Mouse (Mus musculus) 416B (cell line): ENCODE measurements around the gene Cdh18.
"Not testable (repeated sequence)": the region's sequence is repeated elsewhere in the genome, so short reads cannot be mapped to it uniquely, and the experiment has no call there.

Source experiments
- DNase-seq: peaks from one replicate; pipeline ENCODE4 v3.0.0; 2011; ENCODE audit warnings: low read depth

The Cdh18 gene

DNA sequence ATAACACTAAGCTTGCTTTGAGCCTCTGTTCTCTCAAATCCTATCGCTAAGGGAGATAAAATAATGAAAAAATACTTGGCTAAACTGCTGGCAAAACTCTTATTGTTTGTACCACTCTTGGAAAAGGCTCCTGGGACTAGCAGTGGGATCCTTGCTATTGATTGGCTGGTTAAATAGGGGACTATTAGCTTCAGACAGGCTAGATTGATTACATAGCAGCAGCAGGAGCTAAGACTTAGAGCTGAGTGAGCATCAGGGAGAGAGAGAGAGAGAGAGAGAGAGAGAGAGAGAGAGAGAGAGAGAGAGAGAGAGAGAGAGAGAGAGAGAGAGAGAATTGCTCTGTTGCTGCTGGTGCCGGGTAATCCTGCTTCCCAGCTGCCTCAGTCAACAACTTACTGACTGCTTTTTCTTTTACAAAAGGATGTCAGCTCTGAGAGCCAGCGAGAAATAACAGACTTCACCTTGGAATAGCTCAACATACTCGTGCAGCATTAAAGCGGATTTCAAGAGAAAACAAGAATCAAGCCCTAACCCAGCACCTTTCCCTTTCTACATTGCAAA is at the start of gene Cdh18:
Gene Cdh18 (plus strand): TSS at position 312 of the 561 bp plus-strand sequence.
- no peak for DNase-seq

DNA sequence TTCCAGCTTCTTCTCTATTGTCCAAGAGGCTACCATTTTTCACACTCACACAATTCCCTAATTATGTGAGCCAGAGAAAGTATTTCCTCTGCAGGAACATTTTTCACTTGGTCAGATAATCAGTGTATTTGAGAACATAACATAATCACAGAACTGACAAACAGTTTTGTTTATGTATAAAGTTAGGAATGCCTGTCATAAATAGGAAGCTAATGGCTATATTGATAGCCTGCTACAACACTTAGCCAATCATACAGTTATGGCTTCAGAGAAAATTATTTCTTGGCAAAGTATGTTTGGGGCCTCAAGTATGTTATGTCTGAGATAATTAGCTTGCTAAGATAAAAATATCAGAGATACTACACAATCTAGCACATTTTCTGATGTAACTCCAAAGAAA is 37.6 kb upstream of the Cdh18 start:
- no peak for DNase-seq

DNA sequence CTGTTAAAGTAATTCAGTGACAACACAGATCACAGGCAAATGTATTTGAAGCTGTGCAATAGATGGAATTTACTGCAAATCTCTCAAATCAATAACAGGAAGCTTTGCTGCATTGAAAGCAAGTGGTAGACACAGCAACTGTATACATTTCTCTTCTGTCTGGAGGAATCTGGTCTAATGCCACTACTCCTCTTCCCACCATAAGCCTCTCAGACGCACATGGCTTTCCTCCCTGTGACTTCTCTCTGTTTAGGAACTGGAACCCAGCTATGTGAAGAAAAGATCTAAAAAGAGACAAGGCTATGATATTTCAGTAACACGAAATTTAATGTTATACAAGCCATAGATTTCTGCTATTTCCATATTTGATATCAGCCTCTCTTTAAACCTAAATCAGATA is 13.0 kb upstream of the Cdh18 start:
- DNase-seq = no peak

DNA sequence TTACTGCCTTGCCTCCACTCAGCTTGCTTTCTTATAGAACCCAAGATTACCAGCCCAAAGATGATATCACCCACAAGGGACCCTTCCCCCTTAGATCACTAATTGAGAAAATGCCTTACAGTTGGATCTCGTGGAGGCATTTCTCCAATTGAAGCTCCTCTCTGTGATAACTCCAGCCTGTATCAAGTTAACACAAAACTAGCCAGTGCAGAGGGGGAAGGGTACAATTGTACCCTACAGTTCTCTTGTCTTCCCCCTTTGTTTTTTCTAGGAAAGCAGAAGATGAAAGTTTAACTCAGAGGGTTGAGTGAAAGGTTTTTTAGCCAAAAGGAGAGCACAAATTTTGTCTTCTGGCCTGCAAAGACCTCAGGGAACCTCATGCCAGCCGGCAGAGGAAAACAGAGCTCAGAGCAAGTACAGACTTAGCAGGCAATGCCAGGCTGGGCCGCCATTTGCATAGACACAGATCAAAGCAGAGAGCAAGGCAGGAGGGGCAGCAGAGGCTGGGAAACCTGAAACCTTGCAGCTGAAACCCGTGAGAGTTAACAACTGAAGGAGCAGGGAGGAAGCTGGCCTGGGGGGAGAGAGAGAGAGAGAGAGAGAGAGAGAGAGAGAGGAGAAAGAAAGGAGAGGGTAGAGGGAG is 29.3 kb downstream of the Cdh18 start:
- DNase-seq = no peak

DNA sequence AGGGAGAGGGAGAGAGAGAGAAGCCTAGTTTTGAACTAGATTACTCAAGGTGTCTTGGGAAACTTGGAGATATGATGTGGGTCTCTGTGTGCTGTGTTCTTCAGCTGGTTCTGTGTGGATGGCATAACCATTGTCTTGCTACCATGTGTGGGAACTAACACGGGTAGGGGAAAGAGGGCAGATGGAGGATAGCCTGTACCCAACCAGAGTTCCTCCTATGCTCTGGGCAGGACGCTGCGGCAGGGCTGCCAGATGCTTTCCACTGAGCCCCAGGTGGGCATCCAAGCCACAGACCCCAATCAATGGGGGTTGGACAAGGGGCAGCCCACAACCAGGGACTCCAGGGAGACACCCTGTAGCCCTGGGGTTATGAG is 29.8 kb downstream of the Cdh18 start:
- DNase-seq = no peak

DNA sequence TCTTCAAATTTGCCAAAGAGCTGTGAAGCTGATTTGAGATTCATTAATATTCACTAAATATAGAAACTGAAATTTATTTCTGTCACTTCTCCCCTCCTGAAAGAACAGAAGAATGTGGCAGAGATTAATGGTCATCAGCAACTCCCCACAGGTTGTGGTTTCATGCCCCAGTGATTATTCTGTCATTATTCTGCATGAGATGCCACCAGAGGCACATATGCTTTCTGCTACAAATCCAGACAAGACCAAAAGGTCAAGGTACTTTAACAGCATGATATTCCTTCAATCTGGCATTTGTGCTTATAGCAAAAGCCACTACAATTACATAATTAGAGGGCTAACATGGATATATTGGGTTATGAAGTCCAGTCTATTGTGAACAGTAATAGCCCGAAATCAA is 35.8 kb downstream of the Cdh18 start:
- no peak for DNase-seq

DNA sequence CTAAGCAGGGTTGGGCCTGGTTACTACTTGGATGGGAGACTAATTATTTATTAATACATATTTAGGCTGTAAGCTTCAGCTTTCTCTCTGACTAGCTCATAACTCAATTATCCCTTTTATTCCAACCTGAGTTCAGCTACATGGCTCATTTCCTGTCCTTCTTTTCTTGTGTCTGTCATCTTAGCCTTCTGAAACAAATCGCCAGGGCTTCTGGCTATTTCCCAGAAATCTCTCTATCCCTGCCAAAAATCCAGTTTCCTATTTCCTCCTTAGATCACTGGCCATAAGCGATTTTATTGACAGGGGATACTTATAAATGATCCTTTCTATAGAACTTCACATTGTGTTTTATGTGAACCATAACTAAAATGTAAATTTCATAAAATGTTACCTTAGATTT is 167.6 kb downstream of the Cdh18 start:
- DNase-seq = no peak

DNA sequence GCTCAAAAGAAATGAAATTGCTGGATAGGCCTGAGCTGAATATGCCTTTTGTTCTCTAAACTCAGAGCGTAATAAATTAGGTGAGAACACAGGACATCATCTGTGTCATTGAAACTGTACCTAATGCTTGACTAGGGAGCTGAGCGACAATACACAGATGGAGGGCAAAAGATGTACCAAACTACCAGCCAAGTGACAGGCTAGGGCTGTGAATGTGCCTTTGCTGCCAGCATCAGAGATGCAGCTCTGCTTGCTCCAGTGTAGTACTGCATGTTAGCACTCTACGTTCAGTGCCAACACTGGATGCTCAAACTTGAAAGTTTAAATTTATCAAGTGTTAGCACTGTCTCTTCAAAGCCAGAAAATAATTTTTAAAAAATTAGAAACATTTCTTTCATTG is 168.9 kb downstream of the Cdh18 start:
- DNase-seq = no peak

DNA sequence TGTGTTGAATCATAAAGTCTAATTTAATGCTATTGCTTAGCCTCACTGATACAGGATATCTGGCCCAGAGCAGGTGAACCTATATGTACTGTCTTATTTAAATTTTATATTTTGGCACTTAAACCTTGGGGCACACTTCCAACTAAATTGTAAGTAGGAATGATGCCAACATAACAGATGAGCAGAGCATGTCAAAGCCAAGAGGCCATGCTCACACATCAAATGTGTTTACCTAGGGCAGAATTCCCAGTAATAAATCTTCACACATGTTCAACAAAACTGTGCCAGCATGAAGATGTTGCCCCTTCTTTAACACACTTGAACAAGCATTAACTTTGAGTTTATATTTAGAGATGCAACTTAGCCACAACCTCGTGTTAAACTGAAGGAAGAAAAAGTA is 177.8 kb downstream of the Cdh18 start:
- DNase-seq = no peak

DNA sequence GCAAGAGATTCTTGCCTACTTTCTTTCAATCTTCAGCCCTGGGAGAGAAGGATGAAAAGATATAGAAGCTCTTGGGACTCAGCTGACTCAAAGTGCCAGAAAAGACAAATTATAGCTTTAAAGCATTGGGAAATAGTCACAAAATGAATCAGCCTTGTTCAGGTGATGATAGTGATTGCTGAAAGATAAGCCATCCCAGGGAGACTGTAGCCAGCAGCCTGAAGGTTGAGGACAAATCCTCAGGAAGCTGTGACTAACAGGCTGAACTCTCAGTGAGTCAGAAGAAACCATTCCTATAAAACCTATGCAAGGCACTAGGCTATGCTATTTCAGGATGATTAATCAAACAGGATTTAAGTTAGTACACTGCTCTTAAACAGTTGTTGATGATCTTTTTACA is 184.2 kb downstream of the Cdh18 start:
- DNase-seq = no peak

DNA sequence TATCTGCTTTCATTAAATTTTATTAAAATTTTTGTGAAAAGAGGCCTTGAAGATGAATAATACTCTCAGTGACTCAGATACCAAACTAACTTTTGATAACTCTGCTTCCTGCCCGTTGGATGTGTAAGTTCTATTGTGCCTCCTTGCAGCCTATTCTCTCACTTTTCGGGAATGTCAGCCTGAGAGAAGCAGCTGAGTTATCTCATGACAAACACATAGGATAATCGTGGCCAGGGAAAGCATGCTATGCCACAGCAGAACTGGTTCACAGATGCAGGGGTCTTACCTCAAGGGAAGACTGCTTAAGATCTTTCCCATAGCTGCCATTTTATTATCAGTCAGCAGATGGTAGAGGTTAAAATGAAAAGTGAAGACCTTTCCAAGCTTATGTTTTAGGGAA is 187.3 kb downstream of the Cdh18 start:
- no peak for DNase-seq

DNA sequence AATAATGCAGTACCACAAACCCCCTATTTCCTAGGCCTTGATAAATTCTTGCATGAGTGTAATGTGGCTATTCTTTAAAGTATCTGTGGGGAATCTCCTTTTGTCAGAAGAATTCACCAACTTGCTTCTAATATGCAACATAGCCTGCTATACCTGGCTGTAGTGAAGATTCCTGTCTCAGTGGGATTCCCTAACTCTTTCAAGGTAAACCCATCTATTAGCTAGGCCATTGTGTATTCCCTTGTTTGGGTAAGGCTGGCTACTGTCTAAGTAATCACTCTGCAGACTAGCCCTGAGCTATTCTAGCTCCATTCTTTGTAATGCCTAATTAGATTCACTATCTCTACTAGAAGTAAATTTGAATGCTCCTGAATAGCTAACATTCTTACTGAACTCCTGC is 212.4 kb downstream of the Cdh18 start:
- DNase-seq = not testable (repeated sequence)

DNA sequence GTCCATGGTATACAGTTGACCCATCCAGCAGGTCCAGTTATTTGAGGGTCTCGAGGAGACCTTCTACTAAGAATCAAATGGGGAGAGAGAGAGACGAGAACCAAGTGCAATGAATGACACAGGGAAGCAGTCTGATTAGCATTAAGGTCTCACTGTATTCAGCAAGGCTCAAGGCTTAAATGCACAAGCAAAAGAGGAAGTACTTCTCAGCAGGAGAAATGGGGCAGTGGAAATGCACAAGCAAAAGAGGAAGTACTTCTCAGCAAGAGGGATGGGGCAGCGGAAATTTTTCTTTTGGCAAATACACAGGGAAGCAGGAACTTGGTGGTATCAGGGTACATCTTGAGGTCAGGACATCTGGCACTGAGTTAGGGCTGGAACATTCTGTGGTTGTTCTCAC is 217.8 kb downstream of the Cdh18 start:
- peak; percentile 7 for DNase-seq

DNA sequence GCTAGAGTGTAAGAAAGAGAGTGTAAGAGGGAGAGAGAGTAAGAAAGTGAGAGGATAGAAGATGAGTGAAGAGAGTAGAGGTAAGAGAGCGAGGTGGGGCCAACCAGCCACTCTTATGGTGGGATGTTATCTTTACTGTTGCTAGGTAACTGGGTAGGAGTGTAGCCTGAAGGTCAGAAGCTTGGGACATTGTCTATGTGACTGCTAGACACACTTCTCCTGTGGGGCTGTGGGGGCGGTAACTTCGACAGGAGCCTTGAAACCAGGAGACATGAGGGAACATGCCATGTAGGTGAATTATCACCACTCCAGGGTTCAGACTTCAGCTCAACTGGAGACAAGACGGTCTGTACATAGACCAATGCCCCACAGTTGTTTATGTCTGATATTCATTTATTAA is 227.5 kb downstream of the Cdh18 start:
- DNase-seq = no peak

DNA sequence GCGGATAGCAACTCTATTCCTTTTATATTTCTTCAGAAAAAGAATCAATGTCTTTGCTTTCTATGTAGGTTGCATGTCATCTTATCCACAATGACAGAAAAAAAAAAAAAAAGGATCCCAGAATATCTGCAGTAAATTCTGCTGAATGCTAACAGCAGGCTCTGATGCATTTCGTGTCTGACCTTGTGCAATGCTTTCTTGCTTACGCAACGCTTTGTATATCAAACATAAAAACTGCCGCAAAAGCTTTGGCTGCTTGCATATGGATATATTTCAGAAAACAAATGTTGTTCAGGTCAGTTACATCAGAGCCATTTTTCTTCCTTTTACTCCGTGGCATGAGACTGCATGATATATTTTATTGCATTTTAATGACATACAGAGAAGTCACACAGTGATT is 240.9 kb downstream of the Cdh18 start:
- no peak for DNase-seq

DNA sequence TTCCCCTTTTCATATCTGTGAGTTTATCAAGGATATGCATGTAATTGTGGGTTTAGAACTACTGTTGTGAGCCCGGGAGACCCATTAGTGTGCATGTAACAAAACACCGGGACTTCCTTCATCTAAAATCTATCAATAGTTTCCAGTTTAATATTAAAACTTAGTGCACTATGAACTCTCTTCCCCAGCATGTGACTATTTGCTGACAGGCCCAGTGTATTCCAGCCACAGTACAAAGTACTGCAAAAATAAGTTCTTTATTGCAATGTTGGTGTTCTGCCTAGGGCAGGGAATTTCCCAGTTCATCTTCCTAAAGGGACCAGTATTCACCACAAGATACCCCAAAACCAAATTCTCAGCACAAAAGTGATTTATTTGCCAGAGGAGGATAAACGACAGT is 243.0 kb downstream of the Cdh18 start:
- DNase-seq = no peak

DNA sequence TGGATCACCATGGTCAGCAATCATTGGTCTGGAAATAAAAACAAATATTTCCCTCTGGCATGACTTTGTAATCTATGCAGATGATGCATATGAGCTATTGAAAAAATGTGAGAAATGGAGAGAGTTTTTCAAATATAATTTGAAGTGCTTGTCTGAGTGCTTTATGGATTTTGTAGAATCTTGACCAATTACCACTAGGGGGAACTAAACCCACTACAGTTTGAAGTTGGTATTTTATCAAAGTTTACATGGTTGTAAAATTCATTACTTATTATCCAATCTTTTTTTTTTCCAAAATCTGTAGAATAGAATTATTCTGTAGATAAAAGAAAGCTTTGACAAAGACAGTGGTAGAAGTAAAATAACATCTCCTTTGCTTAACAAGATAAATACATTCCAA is 284.3 kb downstream of the Cdh18 start:
- DNase-seq = peak; percentile 1

DNA sequence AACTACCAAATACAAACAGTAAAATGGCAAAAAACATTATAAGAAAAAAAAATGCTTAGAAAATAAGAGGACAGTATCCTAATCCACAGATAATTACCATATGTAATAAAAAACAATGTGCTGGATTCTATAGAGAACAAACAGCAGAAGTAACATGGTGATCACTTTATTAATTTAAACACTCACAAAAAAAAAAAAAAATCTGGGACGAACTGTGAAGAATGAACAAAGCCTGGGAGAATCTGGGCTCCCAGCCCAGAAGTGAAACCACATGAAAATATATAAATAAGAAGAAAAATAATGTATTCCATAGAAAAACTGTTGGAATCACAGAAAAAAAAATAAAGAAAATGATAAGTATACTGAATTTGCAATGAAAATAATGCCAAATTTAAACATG is 288.4 kb downstream of the Cdh18 start:
- DNase-seq = no peak

DNA sequence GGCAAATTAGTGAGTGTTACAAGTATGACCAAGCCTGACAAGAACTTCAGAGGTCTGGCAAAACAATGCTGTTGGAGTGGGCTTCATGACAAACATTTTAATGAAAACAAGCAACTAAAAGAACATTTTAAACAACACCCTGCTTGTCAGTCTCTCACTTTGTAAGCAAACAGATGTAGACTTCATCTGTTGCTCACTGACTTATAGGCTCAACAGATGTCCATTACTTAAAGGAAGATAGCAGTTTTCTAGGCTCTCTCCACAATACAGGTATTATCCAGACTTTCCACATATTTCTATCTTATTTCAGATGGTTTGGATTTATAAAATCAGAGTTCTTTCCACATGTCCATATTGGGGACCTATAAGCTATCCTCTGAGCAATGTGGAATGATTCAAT is 308.9 kb downstream of the Cdh18 start:
- no peak for DNase-seq

DNA sequence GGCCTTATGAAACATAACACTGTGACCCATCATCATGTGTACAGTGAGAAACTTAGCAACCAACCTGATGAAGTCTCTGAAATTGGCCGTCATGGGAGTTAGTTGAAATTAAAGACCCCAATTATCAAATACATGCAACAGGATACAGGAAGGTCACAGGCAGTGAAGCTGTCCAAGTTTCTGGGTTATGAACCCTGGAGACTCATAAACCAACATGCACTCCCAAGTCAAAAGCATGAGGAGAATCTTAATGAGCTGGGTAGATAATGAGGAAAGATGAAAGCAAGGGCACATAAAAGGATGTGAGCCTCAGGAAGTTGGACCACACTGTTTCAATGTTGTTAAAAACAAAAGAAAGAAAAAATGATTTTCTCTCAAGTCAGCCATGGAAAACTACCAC is 321.9 kb downstream of the Cdh18 start:
- DNase-seq = no peak

DNA sequence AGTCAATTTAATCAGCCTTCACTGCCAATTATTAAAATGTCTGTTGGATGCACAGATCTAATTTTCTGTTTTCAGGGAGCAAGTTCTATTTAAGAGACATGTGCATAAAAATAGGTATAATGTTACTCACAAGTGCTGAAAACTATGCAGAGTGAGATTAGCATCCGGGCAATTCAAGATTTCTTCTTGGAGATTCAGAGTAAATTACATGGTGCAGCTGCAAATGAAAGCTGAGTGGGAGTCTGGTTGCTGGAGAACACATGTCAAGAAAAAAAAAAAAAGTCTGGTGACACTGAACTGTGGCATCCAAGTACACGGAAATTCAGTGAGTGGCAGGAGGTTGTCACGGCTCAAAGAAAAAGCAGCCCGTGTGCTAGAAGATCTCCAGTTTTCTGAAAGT is 348.9 kb downstream of the Cdh18 start:
- DNase-seq = no peak

DNA sequence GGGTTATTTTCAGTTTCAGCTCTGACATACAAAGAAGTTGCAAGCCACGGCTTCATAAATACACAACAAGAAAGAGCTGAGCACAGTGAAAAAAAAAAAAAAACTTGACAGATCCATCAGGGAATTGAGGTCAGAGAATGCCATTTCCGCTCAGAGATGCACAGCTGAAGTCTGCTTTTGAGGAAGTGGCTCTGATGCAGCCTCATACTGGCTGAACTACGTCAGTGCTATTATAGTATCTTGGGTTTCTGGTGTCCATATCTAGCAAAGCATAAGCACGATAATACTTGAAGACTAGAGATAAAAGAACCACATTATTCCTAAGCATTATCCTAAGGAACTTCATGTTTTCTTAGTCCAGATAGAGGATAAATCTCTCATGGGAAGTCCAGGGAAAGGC is 349.4 kb downstream of the Cdh18 start:
- DNase-seq = peak; percentile 0

DNA sequence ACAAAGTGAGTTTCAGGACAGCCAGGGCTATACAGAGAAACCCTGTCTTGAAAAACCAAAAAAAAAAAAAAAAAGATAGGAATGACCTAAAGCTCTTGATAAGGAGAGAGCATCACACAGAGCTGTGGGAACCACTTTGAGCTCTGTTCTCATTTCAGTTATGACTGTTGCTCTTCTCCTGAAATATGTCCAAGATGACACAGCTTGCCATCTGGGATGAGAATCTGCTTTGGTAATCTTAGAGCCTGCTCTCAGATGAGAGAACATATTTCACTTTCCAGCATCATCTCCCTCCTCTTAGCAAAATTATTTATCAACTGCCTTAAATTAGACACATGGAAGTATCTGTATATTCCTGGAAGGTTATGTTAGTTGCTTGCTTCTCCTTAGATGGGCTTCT is 365.6 kb downstream of the Cdh18 start:
- no peak for DNase-seq

DNA sequence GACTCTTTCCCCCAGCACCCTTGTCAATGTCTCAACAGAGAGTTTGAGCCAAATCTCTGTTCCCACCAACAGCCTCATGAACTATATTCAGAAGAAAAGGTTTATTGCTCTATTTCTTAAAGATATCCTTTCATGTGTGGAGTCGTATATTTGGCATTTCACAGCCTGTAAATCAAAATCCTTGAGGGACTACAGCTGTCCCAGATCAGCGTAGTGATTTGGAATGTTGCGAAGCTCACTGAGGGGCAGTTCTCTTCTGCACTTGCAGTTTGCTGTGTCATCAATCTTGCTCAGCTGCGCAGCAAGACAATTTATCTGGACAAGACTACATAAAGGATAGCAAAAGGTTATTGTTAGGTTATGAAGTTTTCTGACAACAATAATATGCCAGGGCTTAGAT is 385.5 kb downstream of the Cdh18 start:
- DNase-seq = no peak

DNA sequence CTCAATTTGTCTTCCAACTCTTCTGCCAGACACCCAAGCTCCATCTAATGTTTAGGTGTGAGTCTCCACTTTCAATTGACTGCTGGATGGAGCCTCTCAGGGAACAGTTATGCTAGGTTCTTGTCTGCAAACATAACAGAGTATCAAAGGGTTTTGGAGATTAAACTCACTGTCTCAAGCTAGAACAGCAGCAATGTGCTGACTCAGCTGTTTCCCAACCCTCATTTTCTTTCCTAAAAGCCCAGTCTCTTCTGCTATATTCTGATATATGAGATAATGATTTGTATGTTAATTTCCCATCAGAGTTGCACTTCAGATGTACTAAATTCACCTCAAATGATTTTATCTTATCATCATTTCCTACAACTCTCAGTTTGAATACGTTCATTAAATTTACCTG is 398.4 kb downstream of the Cdh18 start:
- DNase-seq = no peak
